Mouse (Mus musculus) testis, adult 2 months (tissue): Measurements from ENCODE around the gene H2-M10.2. TPM values are rescaled to one million over a fixed set of nuclear protein-coding genes. Genes with fewer than 3 reads are reported as not detected.
A peak's percentile ranks its signal among the peaks of the same experiment; 100 is the strongest.
"Not testable (repeated sequence)": the region's sequence is repeated elsewhere in the genome, so short reads cannot be mapped to it uniquely, and the experiment has no call there.

Experiments
- H3K27ac ChIP-seq: fragments of 200-500 bp; 2 replicates; pipeline ENCODE4 v1.5.1; 2012; ENCODE audit warnings: low read depth, low read length; ENCODE audit not compliant: control insufficient read depth, insufficient read depth
- H3K27me3 ChIP-seq: fragments of 200-500 bp; 2 replicates; pipeline ENCODE4 v1.6.1; 2012; ENCODE audit warnings: mild to moderate bottlenecking, low read length, moderate library complexity; ENCODE audit not compliant: control insufficient read depth, insufficient read depth
- H3K36me3 ChIP-seq: fragments of 200-500 bp; 2 replicates; pipeline ENCODE4 v1.6.1; 2012; ENCODE audit warnings: mild to moderate bottlenecking, low read length; ENCODE audit not compliant: control insufficient read depth, insufficient read depth
- H3K4me1 ChIP-seq: fragments of 200-500 bp; 2 replicates; pipeline ENCODE4 v1.6.1; 2012; ENCODE audit warnings: low read length; ENCODE audit not compliant: control insufficient read depth, insufficient read depth
- H3K4me3 ChIP-seq: fragments of 200-500 bp; 2 replicates; pipeline ENCODE4 v1.5.1; 2012; ENCODE audit warnings: low read depth, mild to moderate bottlenecking, low read length, moderate library complexity, mixed read lengths; ENCODE audit not compliant: control insufficient read depth
- CTCF ChIP-seq: fragments of 200-500 bp; IDR thresholded peaks from 2 replicates; pipeline ENCODE4 v1.5.1; 2012; ENCODE audit warnings: low read depth, mild to moderate bottlenecking, inconsistent platforms, low read length, moderate library complexity; ENCODE audit not compliant: control insufficient read depth, insufficient read depth, insufficient replicate concordance
- POLR2A ChIP-seq: fragments of 200-500 bp; IDR thresholded peaks from 2 replicates; pipeline ENCODE4 v1.6.1; 2012; ENCODE audit warnings: low read depth, mild to moderate bottlenecking, inconsistent platforms, low read length, moderate library complexity; ENCODE audit not compliant: control insufficient read depth
- polyA plus RNA-seq: library from polyadenylated mRNA; depleted of rRNA; stranded (reverse); fragments of >200 nt; gene quantifications from 2 replicates; pipeline ENCODE4 v1.2.3, GENCODE M21; 2012; rRNA removed

Gene H2-M10.2
- 0.12 TPM in 1 of 2 replicates, not detected in the other for polyA plus RNA-seq

- Histone ChIP-seq H3K4me3 (no peak within 1 kb of the TSS), H3K27ac (no peak within 1 kb of the TSS), H3K4me1 (no peaks in the 10 kb centered on the region), H3K27me3 (no peaks in the 10 kb centered on the region), H3K36me3 (no peaks in the 10 kb centered on the region)
- no peak for TF ChIP-seq POLR2A
- no peak for TF ChIP-seq CTCF
Observed at GRCm38 (mm10) chr17:36286390-36286789, at the start of gene H2-M10.2. Gene H2-M10.2 (minus strand): TSS chr17:36286490.

- Histone ChIP-seq H3K36me3 (no peaks in the 10 kb centered on the region), H3K4me1 (no peaks in the 10 kb centered on the region), H3K27ac (no peak within 1 kb of the TSS), H3K4me3 (no peak within 1 kb of the TSS), H3K27me3 (no peaks in the 10 kb centered on the region)
- no peak for TF ChIP-seq POLR2A
- TF ChIP-seq CTCF = no peak
Observed at GRCm38 (mm10) chr17:36326055-36326454, 39.8 kb upstream of the H2-M10.2 start, which contains the start of gene H2-M10.1. Gene H2-M10.1 (minus strand): TSS chr17:36326155.

- Histone ChIP-seq H3K27ac (no peak overlapping the region; the same call in 1 of the 2 replicates), H3K4me3 (peak overlapping the region; percentile 93), H3K36me3 (no peaks in the 10 kb centered on the region), H3K4me1 (peaks cover 9% of the 10 kb centered on the region; the same call in 1 of the 2 replicates), H3K27me3 (no peaks in the 10 kb centered on the region)
- no peak for TF ChIP-seq CTCF
Observed at GRCm38 (mm10) chr17:36315689-36316253, 29.5 kb upstream of the H2-M10.2 start.

GRCm38 (mm10) chr17:36315041-36315688 lies 28.9 kb upstream of the H2-M10.2 start:
- Histone ChIP-seq H3K4me3 (peak overlapping the region; percentile 93), H3K27ac (peak overlapping the region; percentile 97)

GRCm38 (mm10) chr17:36314511-36314910 lies 28.2 kb upstream of the H2-M10.2 start:
- Histone ChIP-seq H3K27me3 (no peaks in the 10 kb centered on the region), H3K4me3 (peak overlapping the region; percentile 49; the same call in 1 of the 2 replicates), H3K4me1 (peaks cover 9% of the 10 kb centered on the region; the same call in 1 of the 2 replicates), H3K36me3 (no peaks in the 10 kb centered on the region), H3K27ac (peak overlapping the region; percentile 42; the same call in 1 of the 2 replicates)
- TF ChIP-seq CTCF (no peak), POLR2A (no peak)

More at GRCm38 (mm10) chr17:36315041-36315688, 28.9 kb upstream of the H2-M10.2 start:
- peaks cover 9% of the 10 kb centered on the region; the same call in 1 of the 2 replicates for H3K4me1 ChIP-seq
- no peak for TF ChIP-seq CTCF
- TF ChIP-seq POLR2A = no peak; the same call in 1 of the 2 replicates
- H3K36me3 ChIP-seq = no peaks in the 10 kb centered on the region
- H3K27me3 ChIP-seq = no peaks in the 10 kb centered on the region

- no peaks in the 10 kb centered on the region for H3K36me3 ChIP-seq
- TF ChIP-seq CTCF (no peak), POLR2A (no peak)
- H3K27me3 ChIP-seq = no peaks in the 10 kb centered on the region
- H3K4me3 ChIP-seq = no peak overlapping the region
- H3K27ac ChIP-seq = no peak overlapping the region
- H3K4me1 ChIP-seq = no peaks in the 10 kb centered on the region
Observed at GRCm38 (mm10) chr17:36309293-36309692, 23.0 kb upstream of the H2-M10.2 start.

GRCm38 (mm10) chr17:36308855-36309254 lies 22.6 kb upstream of the H2-M10.2 start:
- H3K27ac ChIP-seq, H3K27me3 ChIP-seq, H3K4me3 ChIP-seq, H3K4me1 ChIP-seq, H3K36me3 ChIP-seq: not testable (repeated sequence)
- peak; percentile 26; the same call in 1 of the 2 replicates for TF ChIP-seq CTCF
